10 mouse cellular contexts compared by ENCODE assay signal in genomic region chr17:78298967-78299540, GRCm38 (mm10).
DNase-seq lines count a peak whose midpoint lies in the region; ATAC-seq and TF ChIP-seq lines count a peak whose summit lies in the region.
"Had no signal": no experiment of that assay in that cellular context is flagged by ENCODE, and none has a peak within 500 bp of the region (broad histone marks: within the 10 kb centered on the region; RNA-seq: fewer than 3 reads in every experiment).

No protein-coding gene starts in this region.

- 71% methylated on average over 8 of the region's 8 CpGs for WGBS in forebrain, embryonic 13.5 days
- 62% methylated on average over 8 of the region's 8 CpGs for WGBS in forebrain, embryonic 11.5 days
- WGBS in neural tube, embryonic 12.5 days: 70% methylated on average over 8 of the region's 8 CpGs

- H3K9ac ChIP-seq in forebrain, embryonic 13.5 days: 0 out of 2 replicates have a peak overlapping the region, but pooled peaks have one; percentile 8
- H3K9ac ChIP-seq in forebrain, embryonic 11.5 days (ENCODE audit: low read length): no peak overlapping the region
- H3K9ac ChIP-seq in neural tube, embryonic 12.5 days: no peak overlapping the region
- H3K9ac ChIP-seq: embryonic facial prominence, embryonic 15.5 days had no signal

- TF ChIP-seq CTCF in layer of hippocampus, adult 2 months (conservative IDR thresholded peaks at IDR 0.05): no peak

- no peak overlapping the region for H3K27ac ChIP-seq in forebrain, embryonic 13.5 days
- H3K27ac ChIP-seq in forebrain, embryonic 11.5 days (ENCODE audit: low read depth, low read length): no peak overlapping the region
- no peak overlapping the region for H3K27ac ChIP-seq in neural tube, embryonic 12.5 days
- no peak overlapping the region for H3K27ac ChIP-seq in layer of hippocampus, adult 2 months
- H3K27ac ChIP-seq: embryonic facial prominence, embryonic 15.5 days had no signal

- no peaks in the 10 kb centered on the region for H3K9me3 ChIP-seq in forebrain, embryonic 13.5 days (replicated peaks)
- no peaks in the 10 kb centered on the region for H3K9me3 ChIP-seq in forebrain, embryonic 11.5 days (ENCODE audit: control insufficient read depth, low read length)
- H3K9me3 ChIP-seq in neural tube, embryonic 12.5 days: no peaks in the 10 kb centered on the region
- H3K9me3 ChIP-seq: embryonic facial prominence, embryonic 15.5 days had no signal

- H3K4me2 ChIP-seq in forebrain, embryonic 13.5 days: no peak overlapping the region
- no peak overlapping the region for H3K4me2 ChIP-seq in forebrain, embryonic 11.5 days (ENCODE audit: low read depth, low read length, severe bottlenecking)
- no peak overlapping the region for H3K4me2 ChIP-seq in neural tube, embryonic 12.5 days (replicated peaks)
- H3K4me2 ChIP-seq: embryonic facial prominence, embryonic 15.5 days had no signal

- no peak for ATAC-seq in forebrain, embryonic 13.5 days
- ATAC-seq in forebrain, embryonic 11.5 days (replicated peaks; ENCODE audit: low FRiP score): no peak
- ATAC-seq in neural tube, embryonic 12.5 days (ENCODE audit: low FRiP score, low read depth): 0 out of 2 replicates have a peak, but pooled peaks have one; percentile 11

- H3K27me3 ChIP-seq in forebrain, embryonic 13.5 days: no peaks in the 10 kb centered on the region
- H3K27me3 ChIP-seq in forebrain, embryonic 11.5 days (ENCODE audit: control insufficient read depth, insufficient read depth, low read length): no peaks in the 10 kb centered on the region
- no peaks in the 10 kb centered on the region for H3K27me3 ChIP-seq in neural tube, embryonic 12.5 days (replicated peaks)
- H3K27me3 ChIP-seq: embryonic facial prominence, embryonic 15.5 days had no signal

- H3K4me3 ChIP-seq in forebrain, embryonic 13.5 days: no peak overlapping the region
- no peak overlapping the region for H3K4me3 ChIP-seq in forebrain, embryonic 11.5 days (ENCODE audit: low read depth, low read length)
- no peak overlapping the region for H3K4me3 ChIP-seq in neural tube, embryonic 12.5 days
- no peak overlapping the region for H3K4me3 ChIP-seq in layer of hippocampus, adult 2 months
- H3K4me3 ChIP-seq: embryonic facial prominence, embryonic 15.5 days had no signal

- no peaks in the 10 kb centered on the region for H3K4me1 ChIP-seq in forebrain, embryonic 13.5 days
- no peaks in the 10 kb centered on the region for H3K4me1 ChIP-seq in forebrain, embryonic 11.5 days (replicated peaks; ENCODE audit: control insufficient read depth, insufficient read depth, low read length)
- no peaks in the 10 kb centered on the region for H3K4me1 ChIP-seq in neural tube, embryonic 12.5 days

- intact Hi-C loops in left cerebral cortex, postnatal 4 days (cut with DNase I): no loop called here

- DNase-seq in forebrain, embryonic 11.5 days (ENCODE audit: low spot score): no peak
- no peak for DNase-seq in neural tube, embryonic 10.5 days (ENCODE audit: extremely low spot score, low spot score)
- DNase-seq in lung, postnatal 10 days: peak; percentile 55
- DNase-seq in Muller cell, postnatal 12 days (ENCODE audit: inconsistent ontology term): no peak
- DNase-seq in layer of hippocampus, adult 2 months (ENCODE audit: low spot score in 2 of 2): no peak
- no peak for DNase-seq in left cerebral cortex, postnatal 4 days
- DNase-seq: adrenal gland, postnatal 25 days had no signal

- no peaks in the 10 kb centered on the region for H3K36me3 ChIP-seq in forebrain, embryonic 13.5 days (ENCODE audit: poor library complexity, severe bottlenecking)
- H3K36me3 ChIP-seq in forebrain, embryonic 11.5 days (ENCODE audit: control insufficient read depth, insufficient read depth, low read length): no peaks in the 10 kb centered on the region
- H3K36me3 ChIP-seq in neural tube, embryonic 12.5 days: peaks cover 7% of the 10 kb centered on the region; the same call in 1 of the 2 replicates
- H3K36me3 ChIP-seq: embryonic facial prominence, embryonic 15.5 days had no signal
